Mouse (Mus musculus): ENCODE measurements around the gene 1700018G05Rik. TPM values are rescaled to one million over a fixed set of nuclear protein-coding genes. Genes with fewer than 3 reads are reported as not detected.
"Not testable (repeated sequence)": the region's sequence is repeated elsewhere in the genome, so short reads cannot be mapped to it uniquely, and the experiment has no call there.

The 1700018G05Rik gene
- not detected in 2 replicates for polyA plus RNA-seq (2015; fragmentation: Nextera tagmentation; extraction: Ambion mirVana)

GRCm38 (mm10) chrX:102928072-102928471 lies at the start of gene 1700018G05Rik:
Gene 1700018G05Rik (plus strand): TSS chrX:102928372.
- H3K27me3 ChIP-seq; H3K36me3 ChIP-seq (replicated peaks); H3K4me3 ChIP-seq (replicated peaks); ATAC-seq (ENCODE audit: insufficient read depth); H3K9me3 ChIP-seq (replicated peaks); H3K9ac ChIP-seq; H3K4me2 ChIP-seq; H3K27ac ChIP-seq (replicated peaks); H3K4me1 ChIP-seq (replicated peaks): not testable (repeated sequence)
- WGBS (ENCODE audit: insufficient replicate concordance), result 65% methylated on average over 6 of the region's 6 CpGs

- ATAC-seq (ENCODE audit: insufficient read depth); H3K27ac ChIP-seq (replicated peaks); H3K4me3 ChIP-seq (replicated peaks); H3K9ac ChIP-seq; H3K4me1 ChIP-seq (replicated peaks); H3K4me2 ChIP-seq; H3K27me3 ChIP-seq; H3K9me3 ChIP-seq (replicated peaks); H3K36me3 ChIP-seq (replicated peaks): not testable (repeated sequence)
- 69% methylated on average over 9 of the region's 9 CpGs for WGBS (ENCODE audit: insufficient replicate concordance)
Measured at GRCm38 (mm10) chrX:102908587-102908986, 19.6 kb upstream of the 1700018G05Rik start, which contains the start of the genes Dmrtc1a and 1700011M02Rik. Gene Dmrtc1a (minus strand): TSS chrX:102908687. Gene 1700011M02Rik (plus strand): TSS chrX:102908905.

GRCm38 (mm10) chrX:102914823-102915222 lies 13.3 kb upstream of the 1700018G05Rik start:
- not testable (repeated sequence) for H3K27ac ChIP-seq (replicated peaks); H3K9me3 ChIP-seq (replicated peaks); H3K36me3 ChIP-seq (replicated peaks); H3K4me1 ChIP-seq (replicated peaks); H3K4me3 ChIP-seq (replicated peaks); H3K9ac ChIP-seq; H3K27me3 ChIP-seq; ATAC-seq (ENCODE audit: insufficient read depth); H3K4me2 ChIP-seq
- WGBS (ENCODE audit: insufficient replicate concordance), result 58% methylated on average over 1 of the region's 1 CpGs

- not testable (repeated sequence) for ATAC-seq (ENCODE audit: insufficient read depth); H3K9me3 ChIP-seq (replicated peaks); H3K4me3 ChIP-seq (replicated peaks); H3K4me1 ChIP-seq (replicated peaks); H3K27ac ChIP-seq (replicated peaks); H3K9ac ChIP-seq; H3K27me3 ChIP-seq; H3K4me2 ChIP-seq; H3K36me3 ChIP-seq (replicated peaks)
- WGBS (ENCODE audit: insufficient replicate concordance), result 23% methylated on average over 4 of the region's 4 CpGs
Measured at GRCm38 (mm10) chrX:102926707-102927106, 1.5 kb upstream of the 1700018G05Rik start.

- no peak overlapping the region for H3K27ac ChIP-seq (replicated peaks)
- H3K27me3 ChIP-seq, result peaks cover 26% of the 10 kb centered on the region
- 37% methylated on average over 12 of the region's 12 CpGs for WGBS (ENCODE audit: insufficient replicate concordance)
- H3K9ac ChIP-seq, result no peak overlapping the region
- H3K4me1 ChIP-seq (replicated peaks), result no peaks in the 10 kb centered on the region
- no peaks in the 10 kb centered on the region for H3K36me3 ChIP-seq (replicated peaks)
- peak overlapping the region; percentile 50; the same call in 1 of the 2 replicates for H3K4me2 ChIP-seq
- no peaks in the 10 kb centered on the region for H3K9me3 ChIP-seq (replicated peaks)
- ATAC-seq (ENCODE audit: insufficient read depth), result no peak
- H3K4me3 ChIP-seq (replicated peaks), result no peak overlapping the region
Measured at GRCm38 (mm10) chrX:102932992-102933570, 4.9 kb downstream of the 1700018G05Rik start.

GRCm38 (mm10) chrX:102933571-102934394 lies 5.6 kb downstream of the 1700018G05Rik start:
- Histone ChIP-seq H3K9me3 (replicated peaks) (no peaks in the 10 kb centered on the region), H3K9ac (no peak overlapping the region), H3K27me3 (peaks cover 26% of the 10 kb centered on the region), H3K4me3 (replicated peaks) (peak overlapping the region; percentile 39), H3K4me2 (peak overlapping the region; percentile 50), H3K27ac (replicated peaks) (no peak overlapping the region), H3K36me3 (replicated peaks) (no peaks in the 10 kb centered on the region), H3K4me1 (replicated peaks) (no peaks in the 10 kb centered on the region)
- WGBS (ENCODE audit: insufficient replicate concordance), result 21% methylated on average over 59 of the region's 68 CpGs
- no peak for ATAC-seq (ENCODE audit: insufficient read depth)

- H3K4me3 ChIP-seq (replicated peaks), result no peak overlapping the region
- H3K27ac ChIP-seq (replicated peaks), result no peak overlapping the region
- WGBS (ENCODE audit: insufficient replicate concordance), result 50% methylated on average over 8 of the region's 8 CpGs
- H3K9me3 ChIP-seq (replicated peaks), result no peaks in the 10 kb centered on the region
- H3K4me2 ChIP-seq, result no peak overlapping the region
- H3K27me3 ChIP-seq, result peaks cover 26% of the 10 kb centered on the region
- H3K4me1 ChIP-seq (replicated peaks), result no peaks in the 10 kb centered on the region
- no peak overlapping the region for H3K9ac ChIP-seq
- no peaks in the 10 kb centered on the region for H3K36me3 ChIP-seq (replicated peaks)
- ATAC-seq (ENCODE audit: insufficient read depth), result no peak
Measured at GRCm38 (mm10) chrX:102934395-102934764, 6.2 kb downstream of the 1700018G05Rik start.

GRCm38 (mm10) chrX:102936743-102937142 lies 8.6 kb downstream of the 1700018G05Rik start:
- no peak overlapping the region for H3K4me2 ChIP-seq
- no peaks in the 10 kb centered on the region for H3K4me1 ChIP-seq (replicated peaks)
- no peak overlapping the region for H3K27ac ChIP-seq (replicated peaks)
- H3K27me3 ChIP-seq, result peaks cover 26% of the 10 kb centered on the region
- H3K9ac ChIP-seq, result no peak overlapping the region
- no peaks in the 10 kb centered on the region for H3K36me3 ChIP-seq (replicated peaks)
- no peaks in the 10 kb centered on the region for H3K9me3 ChIP-seq (replicated peaks)
- no peak for ATAC-seq (ENCODE audit: insufficient read depth)
- 61% methylated on average over 5 of the region's 5 CpGs for WGBS (ENCODE audit: insufficient replicate concordance)
- no peak overlapping the region for H3K4me3 ChIP-seq (replicated peaks)

- not testable (repeated sequence) for H3K27me3 ChIP-seq; H3K4me3 ChIP-seq (replicated peaks); H3K4me1 ChIP-seq (replicated peaks); H3K9me3 ChIP-seq (replicated peaks); ATAC-seq (ENCODE audit: insufficient read depth); H3K4me2 ChIP-seq; H3K9ac ChIP-seq; H3K36me3 ChIP-seq (replicated peaks); H3K27ac ChIP-seq (replicated peaks)
- WGBS (ENCODE audit: insufficient replicate concordance), result 74% methylated on average over 11 of the region's 11 CpGs
Measured at GRCm38 (mm10) chrX:102950136-102950535, 22.0 kb downstream of the 1700018G05Rik start.

- Histone ChIP-seq H3K4me1 (replicated peaks) (no peaks in the 10 kb centered on the region), H3K9me3 (replicated peaks) (no peaks in the 10 kb centered on the region)
- 23% methylated on average over 4 of the region's 4 CpGs for WGBS (ENCODE audit: insufficient replicate concordance)
Measured at GRCm38 (mm10) chrX:102958917-102959316, 30.7 kb downstream of the 1700018G05Rik start.

GRCm38 (mm10) chrX:102960581-102960980 lies 32.4 kb downstream of the 1700018G05Rik start:
- Histone ChIP-seq H3K4me3 (replicated peaks) (no peak overlapping the region), H3K9ac (no peak overlapping the region), H3K4me1 (replicated peaks) (no peaks in the 10 kb centered on the region), H3K4me2 (no peak overlapping the region), H3K27ac (replicated peaks) (no peak overlapping the region), H3K36me3 (replicated peaks) (no peaks in the 10 kb centered on the region), H3K9me3 (replicated peaks) (no peaks in the 10 kb centered on the region), H3K27me3 (no peaks in the 10 kb centered on the region)
- ATAC-seq (ENCODE audit: insufficient read depth), result no peak
- 41% methylated on average over 2 of the region's 2 CpGs for WGBS (ENCODE audit: insufficient replicate concordance)

More at GRCm38 (mm10) chrX:102958917-102959316, 30.7 kb downstream of the 1700018G05Rik start:
- H3K4me3 ChIP-seq (replicated peaks), result no peak overlapping the region
- H3K4me2 ChIP-seq, result no peak overlapping the region
- no peak for ATAC-seq (ENCODE audit: insufficient read depth)
- no peak overlapping the region for H3K9ac ChIP-seq
- H3K27me3 ChIP-seq, result no peaks in the 10 kb centered on the region
- H3K36me3 ChIP-seq (replicated peaks), result no peaks in the 10 kb centered on the region
- H3K27ac ChIP-seq (replicated peaks), result no peak overlapping the region

Measured in liver, embryonic 15.5 days (tissue).